Mouse (Mus musculus) urinary bladder, adult 18-20 months (tissue): ENCODE results near the gene Mrap.

Source experiments
- DNase-seq, 2 experiments: peaks; one replicate each; pipeline ENCODE4 v3.0.0; 2022; ENCODE audit warnings: low spot score in 2 of 2, mixed read lengths in 2 of 2

Mrap gene

DNA sequence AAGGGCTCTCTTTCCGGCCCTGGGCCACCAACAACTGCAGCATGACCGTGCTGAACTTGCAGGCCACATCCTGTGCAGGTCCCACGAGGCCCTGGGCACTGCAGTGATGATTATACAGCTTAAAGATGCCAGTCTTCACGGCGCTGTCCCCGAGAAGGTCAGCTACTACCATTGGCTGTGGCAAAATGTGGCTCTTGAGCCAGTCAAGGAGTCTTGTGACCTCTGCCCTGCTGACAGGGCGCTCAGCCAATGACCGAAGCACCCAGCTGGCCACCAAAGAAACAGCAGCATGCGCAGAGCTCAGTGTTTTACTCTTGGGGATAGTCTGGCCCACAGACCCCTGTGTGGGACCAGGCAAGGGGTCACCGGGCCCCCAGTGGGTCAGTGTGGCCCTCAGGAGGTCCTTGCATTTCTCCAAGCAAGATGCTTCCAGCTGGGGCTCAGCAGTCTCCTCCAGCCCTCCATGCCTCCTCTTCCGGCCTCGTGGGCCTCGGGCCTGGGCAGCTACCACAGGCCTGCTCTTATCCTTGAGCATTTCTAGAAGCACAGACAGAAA lies 15.5 kb downstream of the Mrap start:
- no peak for DNase-seq

DNA sequence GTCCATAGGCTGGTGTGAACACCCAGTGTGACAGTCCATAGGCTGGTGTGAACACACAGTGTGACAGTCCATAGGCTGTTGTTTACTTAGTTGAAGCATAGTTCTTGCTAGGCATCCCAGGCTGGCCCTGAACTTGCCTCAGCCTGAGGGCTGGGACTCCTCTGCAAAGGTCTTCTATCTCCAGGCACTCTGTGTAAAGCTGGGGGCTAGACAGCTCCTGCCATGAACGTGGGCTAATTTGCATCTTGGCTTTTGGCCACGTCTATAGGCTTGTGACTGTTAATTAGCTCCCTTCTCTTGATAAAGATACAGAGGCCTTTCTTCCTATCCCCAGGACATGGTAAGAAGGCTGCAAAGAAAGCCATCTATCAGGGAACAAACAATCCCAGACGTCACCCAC lies 21.3 kb downstream of the Mrap start:
- DNase-seq, result no peak

DNA sequence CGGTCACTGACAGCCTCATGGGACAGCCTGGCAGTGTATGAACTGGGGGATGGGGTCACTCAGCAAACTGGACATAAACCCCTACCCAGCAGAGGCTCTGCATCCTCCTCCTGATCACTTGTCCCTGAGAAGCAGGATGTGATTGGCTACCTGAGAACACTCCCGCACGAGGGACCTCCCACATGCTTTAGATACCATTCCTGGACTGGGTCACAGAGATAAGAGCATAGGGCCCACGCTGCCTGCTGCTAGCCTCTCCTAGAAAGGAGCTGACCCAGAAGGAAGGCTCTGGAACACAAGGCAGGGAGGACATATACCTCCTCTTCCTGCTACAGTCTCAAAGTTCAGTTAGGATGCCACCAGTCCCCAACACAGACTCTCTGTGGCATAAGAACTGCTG lies 22.5 kb downstream of the Mrap start:
- no peak for DNase-seq

DNA sequence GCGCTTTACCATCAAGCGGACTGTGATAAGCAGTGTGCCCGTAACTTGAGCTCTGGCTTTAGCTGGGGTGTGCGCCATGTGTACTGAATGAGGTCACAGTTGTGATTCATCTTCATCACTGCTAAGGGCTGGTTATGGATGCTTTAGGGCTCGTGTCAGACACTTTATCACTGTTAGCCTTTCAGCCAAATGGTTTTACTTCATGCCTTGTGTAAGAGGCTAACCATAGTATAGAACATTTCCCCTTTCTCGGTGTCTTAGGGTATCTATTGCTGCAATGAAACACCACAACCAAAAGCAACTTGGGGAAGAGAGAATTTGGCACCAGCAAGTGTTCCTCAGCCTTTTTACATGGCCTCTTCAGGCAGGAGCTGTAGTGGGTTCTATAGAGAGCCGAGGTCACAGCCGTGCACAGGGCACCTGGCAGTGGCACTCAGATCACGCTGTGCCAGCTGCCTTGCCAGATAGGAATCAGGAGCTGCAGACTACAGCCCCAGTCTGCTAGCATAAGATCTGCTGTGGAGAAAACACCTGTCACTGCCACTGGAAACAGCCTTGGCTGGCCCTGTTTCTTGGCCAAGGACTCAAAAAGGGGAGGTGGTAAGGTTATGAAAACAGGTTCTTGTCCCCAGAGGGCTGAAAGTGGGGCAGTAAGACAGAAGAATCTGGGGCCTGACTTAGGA lies 27.3 kb downstream of the Mrap start:
- DNase-seq, result no peak

DNA sequence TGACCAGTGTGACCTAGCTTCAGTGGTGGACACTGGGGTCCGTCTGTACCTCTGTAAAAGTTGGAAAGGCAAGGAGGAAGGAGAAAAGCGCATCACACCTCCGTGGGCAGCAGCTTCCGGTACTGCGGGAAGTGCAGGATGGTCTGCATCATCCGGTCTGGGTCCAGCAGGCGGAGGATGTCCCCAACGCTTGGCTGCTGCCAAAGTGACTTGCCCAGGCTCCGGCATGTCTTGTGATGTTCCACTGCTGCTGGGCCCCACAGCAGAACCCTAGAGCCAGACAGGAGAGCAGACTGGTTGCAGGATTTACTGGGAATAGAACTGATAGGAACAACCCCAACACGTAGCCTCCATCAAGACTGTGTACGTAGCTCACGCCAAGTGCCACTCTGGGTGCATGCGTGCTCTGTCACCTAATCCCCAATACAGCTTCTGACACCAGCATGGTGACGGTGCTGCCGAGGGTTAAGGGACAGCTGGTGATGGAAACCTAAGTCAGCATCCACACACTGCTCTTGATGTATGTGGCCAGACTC lies 29.0 kb downstream of the Mrap start:
- DNase-seq, result no peak

DNA sequence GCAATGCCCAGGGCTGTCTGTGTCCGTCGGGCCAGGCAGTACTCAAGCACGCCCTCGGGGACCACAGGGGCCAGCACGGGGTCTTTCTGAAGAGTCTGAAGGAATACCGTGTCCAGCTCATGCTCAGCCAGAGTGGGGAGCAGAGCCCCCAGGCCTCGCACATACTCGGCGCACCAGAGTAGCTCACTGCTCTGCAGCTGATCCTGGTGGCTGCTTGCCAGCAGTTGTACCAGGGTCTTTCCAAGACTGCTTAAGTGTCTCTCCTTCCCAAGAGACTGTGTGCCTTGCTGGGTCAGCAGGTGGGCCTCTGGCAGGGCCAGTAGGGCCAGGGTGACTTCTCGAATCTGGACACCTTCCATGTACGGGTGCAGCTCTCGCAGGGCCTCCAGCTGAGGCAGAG lies 36.2 kb downstream of the Mrap start:
- no peak for DNase-seq

DNA sequence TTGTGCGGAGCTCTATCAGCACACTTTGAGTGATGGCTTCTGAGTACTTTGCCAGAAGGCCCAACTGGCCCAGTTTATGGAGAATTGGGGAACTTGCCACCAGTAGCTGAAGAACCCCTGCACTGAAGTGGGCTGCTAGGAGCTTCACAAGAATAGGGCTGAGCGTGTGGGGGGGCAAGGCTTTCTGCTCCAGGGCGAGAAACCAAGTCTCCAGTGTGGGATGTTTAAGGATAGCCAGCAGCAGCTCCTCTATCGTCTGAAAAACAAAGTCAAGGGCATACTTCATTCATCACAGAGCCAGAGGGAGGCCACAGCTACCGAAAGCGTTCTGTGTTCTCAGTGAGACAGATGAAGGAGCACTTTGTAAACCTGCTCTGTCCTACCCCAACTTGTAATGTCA lies 36.6 kb downstream of the Mrap start:
- no peak for DNase-seq

DNA sequence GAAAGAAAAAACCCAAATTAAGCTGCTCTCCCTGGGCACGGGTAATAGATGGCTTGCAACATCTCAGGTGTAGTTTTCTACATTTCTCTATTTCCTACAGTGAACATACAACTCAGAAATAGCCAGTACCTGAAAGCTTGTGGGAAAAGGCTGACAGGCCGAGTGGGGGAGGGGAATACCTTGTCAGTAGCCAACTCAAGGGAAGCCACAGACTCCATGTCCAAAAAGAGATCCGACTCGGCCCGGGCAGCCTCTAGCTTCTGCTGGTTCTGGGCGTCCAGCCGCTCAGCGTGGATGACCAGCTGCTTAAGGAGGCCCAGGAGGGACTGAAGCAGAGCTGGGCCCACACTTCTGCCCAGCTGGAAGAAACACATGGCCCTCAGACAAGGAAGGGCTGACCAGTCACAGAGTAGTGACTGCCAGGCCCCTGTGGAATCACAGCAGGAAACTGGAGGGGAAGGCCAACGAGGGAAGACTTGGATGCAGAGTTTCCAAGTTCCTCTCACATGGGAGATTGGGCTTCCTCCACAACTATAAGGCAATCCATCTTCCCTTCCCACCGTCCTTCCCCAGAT lies 38.0 kb downstream of the Mrap start:
- no peak for DNase-seq

DNA sequence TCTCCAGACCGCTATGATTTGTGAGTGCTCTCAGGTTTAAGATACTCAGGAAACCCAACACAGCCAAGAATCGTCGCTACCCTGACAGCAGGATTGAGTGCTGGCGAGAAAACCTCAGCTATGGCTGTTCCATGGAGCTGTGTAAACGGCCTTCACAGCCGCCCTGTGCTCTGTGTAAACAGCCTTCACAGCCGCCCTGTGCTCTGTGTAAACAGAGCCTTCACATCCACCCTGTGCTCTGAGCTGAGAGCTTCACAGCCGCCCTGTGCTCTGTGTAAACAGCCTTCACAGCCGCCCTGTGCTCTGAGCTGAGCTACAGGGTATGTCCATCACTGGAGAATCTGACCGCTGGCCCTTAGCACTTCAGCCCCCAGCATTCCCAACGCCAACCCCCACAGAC lies 41.8 kb downstream of the Mrap start:
- DNase-seq, result no peak

DNA sequence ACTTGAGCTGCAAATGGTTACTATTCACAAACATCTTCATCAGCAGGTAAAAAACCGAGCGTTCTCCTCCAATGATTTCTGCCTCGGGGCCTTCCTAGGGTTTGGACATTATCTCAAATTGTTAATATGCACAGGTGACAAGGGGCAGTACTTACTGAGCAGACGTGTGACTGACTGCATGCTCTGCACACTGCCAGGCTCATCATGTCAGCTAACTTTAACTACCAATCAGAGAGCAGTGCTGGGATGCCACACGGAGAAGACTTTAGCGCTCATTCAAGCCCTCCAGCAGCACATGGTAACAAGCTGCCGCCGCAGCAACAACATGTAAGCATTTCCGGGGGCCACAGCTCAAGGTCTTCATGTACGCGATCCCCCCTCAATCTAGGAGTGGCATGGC lies 45.3 kb downstream of the Mrap start:
- no peak for DNase-seq

DNA sequence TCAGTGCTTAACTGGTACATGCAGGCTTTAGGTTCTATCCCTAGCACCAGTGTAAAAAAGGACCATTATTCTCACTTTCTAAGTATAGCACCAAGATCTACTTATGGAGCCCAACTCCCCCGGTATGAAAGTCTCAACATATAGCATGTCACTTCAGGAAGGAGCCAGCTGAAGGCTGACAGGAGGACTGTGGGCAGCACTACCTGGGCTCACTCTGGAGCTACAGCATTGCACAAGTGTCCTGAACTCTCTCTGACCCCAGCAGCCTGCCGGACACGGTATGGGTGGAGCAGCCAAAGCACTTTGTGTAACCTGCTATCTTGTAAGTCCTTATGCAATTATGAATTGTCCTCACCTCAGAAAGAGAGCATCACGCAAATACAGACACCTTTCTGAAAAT lies 47.2 kb downstream of the Mrap start:
- peak; percentile 17 to 29 for DNase-seq

DNA sequence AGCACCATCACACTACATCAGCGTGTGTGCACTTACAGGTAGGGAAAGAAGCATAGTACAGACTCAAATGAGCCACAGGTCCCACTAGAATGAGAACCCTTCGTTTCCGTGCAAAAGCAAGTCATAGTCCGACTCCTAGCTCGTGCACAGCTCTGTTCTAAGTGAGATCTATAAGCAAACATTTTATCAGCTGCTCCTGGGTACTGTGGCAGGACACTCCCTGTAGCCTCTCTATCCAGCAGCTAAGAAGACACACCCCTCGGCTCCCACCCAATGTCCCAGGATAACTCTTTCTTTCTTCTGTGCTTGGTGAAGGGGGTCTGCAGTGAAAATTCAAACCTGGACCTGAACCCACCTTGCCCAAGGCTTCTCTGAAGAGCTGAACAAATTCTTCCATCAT lies 50.6 kb downstream of the Mrap start:
- no peak for DNase-seq

DNA sequence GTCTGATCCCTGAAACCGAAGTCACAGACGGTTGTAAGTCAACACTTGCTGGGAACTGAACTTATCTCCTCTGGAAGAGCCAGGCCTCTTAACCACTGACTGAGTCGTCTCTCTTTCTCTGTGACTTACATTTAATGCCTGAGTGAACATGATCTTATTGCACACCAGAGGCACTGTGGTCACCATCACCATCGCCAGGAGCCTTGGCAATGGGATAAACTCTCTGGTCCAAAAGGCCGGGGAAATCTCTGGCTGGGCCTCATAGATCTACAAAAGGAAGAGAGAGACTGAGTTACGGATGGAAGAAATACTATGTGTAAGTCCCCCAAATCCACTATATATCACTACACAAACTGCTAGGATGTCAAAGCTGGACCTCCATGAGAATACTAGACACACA lies 52.9 kb downstream of the Mrap start:
- DNase-seq, result no peak

DNA sequence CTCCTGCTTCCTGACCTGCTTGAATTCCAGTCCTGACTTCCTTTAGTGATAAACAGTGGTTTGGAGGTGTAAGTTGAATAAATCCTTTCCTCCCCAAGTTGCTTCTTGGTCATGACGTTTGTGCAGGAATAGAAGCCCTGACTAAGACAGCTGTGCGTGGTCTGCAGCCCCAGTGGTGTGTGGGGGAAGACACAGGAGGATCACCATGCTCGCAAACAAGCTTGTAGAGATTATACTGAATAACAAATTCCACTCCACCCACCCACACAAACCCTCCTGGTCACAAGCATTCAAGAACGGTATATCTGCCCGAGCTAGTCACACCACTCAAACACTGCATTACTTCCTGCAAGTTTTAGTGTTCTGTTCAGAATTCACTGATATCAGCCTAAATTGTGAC lies 54.1 kb downstream of the Mrap start:
- DNase-seq, result no peak

DNA sequence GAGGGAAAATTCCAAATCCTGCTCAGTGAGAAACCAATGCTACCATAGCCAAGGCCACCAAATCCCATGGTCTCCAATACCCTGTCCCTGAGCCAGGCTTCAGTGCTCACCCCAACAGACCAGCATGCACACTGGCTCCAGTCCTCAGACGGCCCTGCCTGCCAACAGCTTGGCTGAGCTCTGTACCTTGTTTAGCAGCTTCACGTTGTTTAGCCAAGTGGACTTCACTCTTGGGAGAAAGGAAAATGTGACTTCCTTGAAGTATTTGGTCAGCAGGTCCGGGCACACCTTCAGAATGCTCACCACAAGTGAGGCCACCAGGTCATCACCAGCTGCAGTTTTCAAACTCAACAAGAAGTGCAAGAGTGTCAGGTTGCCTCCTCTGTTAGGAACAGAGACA lies 54.5 kb downstream of the Mrap start:
- no peak for DNase-seq

DNA sequence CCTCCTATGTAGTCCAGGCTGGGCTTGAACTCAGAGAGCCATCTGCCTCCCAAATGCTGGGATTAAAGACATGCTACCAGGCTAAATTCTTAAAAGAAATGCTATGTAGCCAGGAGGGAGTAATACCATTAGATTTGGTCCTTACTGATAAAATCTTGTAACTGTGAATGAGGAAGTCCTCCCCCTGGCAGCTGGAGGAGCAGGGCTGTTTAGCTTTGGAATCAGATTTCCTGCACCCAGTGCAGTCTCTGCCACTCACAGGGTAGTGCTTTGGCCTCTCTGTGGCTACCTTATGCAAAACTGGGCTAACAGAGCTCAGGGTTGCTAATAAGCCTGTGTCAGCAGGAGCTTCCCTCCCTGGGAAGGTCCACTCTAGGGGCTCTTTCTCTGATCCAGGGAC lies 56.7 kb downstream of the Mrap start:
- DNase-seq, result no peak

DNA sequence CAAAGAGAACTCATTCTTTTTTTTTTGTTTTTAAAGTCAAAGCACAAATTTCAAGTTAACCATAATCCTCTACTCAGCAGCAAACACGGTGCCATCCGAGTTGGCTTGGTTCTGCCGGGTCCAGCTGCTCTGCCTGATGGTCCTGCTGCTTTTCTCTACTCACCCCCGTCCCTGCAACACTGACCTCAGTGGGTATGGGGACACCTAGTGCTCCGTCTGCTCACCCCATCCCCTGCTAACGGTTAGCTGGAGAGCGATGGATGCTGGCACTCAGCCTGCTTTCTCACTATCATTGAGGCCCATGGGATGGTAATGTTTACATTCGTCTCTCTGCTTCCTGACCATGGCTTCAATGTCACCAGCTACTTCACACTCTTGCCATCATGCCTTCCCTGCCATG lies 60.4 kb downstream of the Mrap start:
- no peak for DNase-seq

DNA sequence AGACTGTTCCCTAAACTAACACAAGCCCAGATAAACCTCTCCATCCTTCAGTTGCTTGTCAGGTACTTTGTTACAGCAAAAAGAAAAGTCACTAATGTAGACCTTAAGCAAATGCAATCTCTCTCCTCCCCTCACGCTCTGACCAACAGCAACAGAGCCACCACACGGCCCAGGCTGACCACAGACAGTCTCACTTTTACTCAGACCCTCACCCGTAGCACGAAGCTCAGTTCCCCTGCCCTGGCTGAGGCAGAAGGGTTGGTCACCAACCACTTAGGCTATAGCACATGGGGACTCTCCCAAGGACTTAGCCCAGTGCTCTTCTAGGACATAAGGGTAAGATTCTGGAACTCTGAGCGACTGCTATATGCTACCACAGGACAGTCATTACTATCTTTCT lies 60.8 kb downstream of the Mrap start:
- no peak for DNase-seq
